Mouse (Mus musculus): ENCODE measurements at regions not wholly inside any gene's neighbourhood (a gene's known extent, or its start where the extent isn't known, plus 50 kb on each side); places are given as distances from the start of the nearest gene placed in this dataset.

- Histone ChIP-seq H3K4me1 (ENCODE audit: insufficient read depth, low read depth, low read length) (no peaks in the 10 kb centered on the region), H3K36me3 (ENCODE audit: insufficient read depth, low read length) (no peaks in the 10 kb centered on the region), H3K27me3 (replicated peaks; ENCODE audit: insufficient read depth, low read length) (no peaks in the 10 kb centered on the region), H3K9ac (replicated peaks; ENCODE audit: low read depth) (no peak overlapping the region), H3K9me3 (ENCODE audit: low read length) (no peaks in the 10 kb centered on the region), H3K4me2 (replicated peaks; ENCODE audit: low read depth, low read length) (no peak overlapping the region), H3K27ac (ENCODE audit: low read length) (no peak overlapping the region), H3K4me3 (ENCODE audit: low read depth, low read length) (no peak overlapping the region)
- no peak for ATAC-seq
- DNase-seq (ENCODE audit: low spot score), result no peak
- 83% methylated on average over 6 of the region's 6 CpGs for WGBS
- TF ChIP-seq CTCF (IDR thresholded peaks at IDR 0.05), result no peak
- TF ChIP-seq EP300 (IDR thresholded peaks at IDR 0.05), result no peak
Observed at GRCm38 (mm10) chr3:144027134-144027980, 177.7 kb downstream of the Lmo4 start.

GRCm38 (mm10) chr3:144025451-144026125 lies 179.4 kb downstream of the Lmo4 start:
- no peak overlapping the region for H3K9ac ChIP-seq (replicated peaks; ENCODE audit: low read depth)
- H3K27me3 ChIP-seq (replicated peaks; ENCODE audit: insufficient read depth, low read length), result no peaks in the 10 kb centered on the region
- DNase-seq (ENCODE audit: low spot score) (no peak), ATAC-seq (no peak)
- H3K4me3 ChIP-seq (ENCODE audit: low read depth, low read length), result no peak overlapping the region
- no peaks in the 10 kb centered on the region for H3K9me3 ChIP-seq (ENCODE audit: low read length)
- 63% methylated on average over 14 of the region's 14 CpGs for WGBS
- H3K4me2 ChIP-seq (replicated peaks; ENCODE audit: low read depth, low read length), result no peak overlapping the region
- TF ChIP-seq EP300 (IDR thresholded peaks at IDR 0.05), result no peak
- H3K27ac ChIP-seq (ENCODE audit: low read length), result no peak overlapping the region
- no peaks in the 10 kb centered on the region for H3K36me3 ChIP-seq (ENCODE audit: insufficient read depth, low read length)
- H3K4me1 ChIP-seq (ENCODE audit: insufficient read depth, low read depth, low read length), result no peaks in the 10 kb centered on the region

- no peaks in the 10 kb centered on the region for H3K4me1 ChIP-seq (ENCODE audit: insufficient read depth, low read depth, low read length)
- no peak for DNase-seq (ENCODE audit: low spot score)
- WGBS, result 69% methylated on average over 5 of the region's 5 CpGs
- ATAC-seq, result no peak
- no peak overlapping the region for H3K27ac ChIP-seq (ENCODE audit: low read length)
- no peaks in the 10 kb centered on the region for H3K9me3 ChIP-seq (ENCODE audit: low read length)
- no peaks in the 10 kb centered on the region for H3K27me3 ChIP-seq (replicated peaks; ENCODE audit: insufficient read depth, low read length)
- H3K4me2 ChIP-seq (replicated peaks; ENCODE audit: low read depth, low read length), result no peak overlapping the region
- no peak overlapping the region for H3K9ac ChIP-seq (replicated peaks; ENCODE audit: low read depth)
- H3K4me3 ChIP-seq (ENCODE audit: low read depth, low read length), result no peak overlapping the region
- no peak for TF ChIP-seq EP300 (IDR thresholded peaks at IDR 0.05)
- TF ChIP-seq CTCF (IDR thresholded peaks at IDR 0.05), result no peak
- no peaks in the 10 kb centered on the region for H3K36me3 ChIP-seq (ENCODE audit: insufficient read depth, low read length)
Observed at GRCm38 (mm10) chr3:144024216-144024615, 180.8 kb downstream of the Lmo4 start.

GRCm38 (mm10) chr3:144023058-144023457 lies 182.0 kb downstream of the Lmo4 start:
- Histone ChIP-seq H3K4me2 (replicated peaks; ENCODE audit: low read depth, low read length) (no peak overlapping the region), H3K9me3 (ENCODE audit: low read length) (no peaks in the 10 kb centered on the region), H3K27me3 (replicated peaks; ENCODE audit: insufficient read depth, low read length) (no peaks in the 10 kb centered on the region), H3K9ac (replicated peaks; ENCODE audit: low read depth) (no peak overlapping the region), H3K36me3 (ENCODE audit: insufficient read depth, low read length) (no peaks in the 10 kb centered on the region), H3K4me3 (ENCODE audit: low read depth, low read length) (no peak overlapping the region), H3K27ac (ENCODE audit: low read length) (no peak overlapping the region), H3K4me1 (ENCODE audit: insufficient read depth, low read depth, low read length) (no peaks in the 10 kb centered on the region)
- DNase-seq (ENCODE audit: low spot score) (no peak), ATAC-seq (no peak)
- TF ChIP-seq EP300 (IDR thresholded peaks at IDR 0.05) (no peak), CTCF (IDR thresholded peaks at IDR 0.05) (no peak)
- 74% methylated on average over 3 of the region's 3 CpGs for WGBS

- DNase-seq (ENCODE audit: low spot score), result no peak
- ATAC-seq, result no peak
- Histone ChIP-seq H3K9ac (replicated peaks; ENCODE audit: low read depth) (no peak overlapping the region), H3K9me3 (ENCODE audit: low read length) (no peaks in the 10 kb centered on the region), H3K4me2 (replicated peaks; ENCODE audit: low read depth, low read length) (no peak overlapping the region), H3K4me1 (ENCODE audit: insufficient read depth, low read depth, low read length) (no peaks in the 10 kb centered on the region), H3K4me3 (ENCODE audit: low read depth, low read length) (no peak overlapping the region), H3K27ac (ENCODE audit: low read length) (no peak overlapping the region), H3K36me3 (ENCODE audit: insufficient read depth, low read length) (no peaks in the 10 kb centered on the region), H3K27me3 (replicated peaks; ENCODE audit: insufficient read depth, low read length) (no peaks in the 10 kb centered on the region)
- WGBS, result 83% methylated on average over 5 of the region's 5 CpGs
- TF ChIP-seq EP300 (IDR thresholded peaks at IDR 0.05), result no peak
- no peak for TF ChIP-seq CTCF (IDR thresholded peaks at IDR 0.05)
Observed at GRCm38 (mm10) chr3:144021969-144022368, 183.1 kb downstream of the Lmo4 start.

GRCm38 (mm10) chr3:144020189-144020940 lies 184.7 kb downstream of the Lmo4 start:
- ATAC-seq (no peak), DNase-seq (ENCODE audit: low spot score) (no peak)
- Histone ChIP-seq H3K9ac (replicated peaks; ENCODE audit: low read depth) (no peak overlapping the region), H3K36me3 (ENCODE audit: insufficient read depth, low read length) (no peaks in the 10 kb centered on the region), H3K9me3 (ENCODE audit: low read length) (no peaks in the 10 kb centered on the region), H3K27ac (ENCODE audit: low read length) (no peak overlapping the region), H3K4me3 (ENCODE audit: low read depth, low read length) (no peak overlapping the region), H3K4me2 (replicated peaks; ENCODE audit: low read depth, low read length) (no peak overlapping the region), H3K4me1 (ENCODE audit: insufficient read depth, low read depth, low read length) (no peaks in the 10 kb centered on the region), H3K27me3 (replicated peaks; ENCODE audit: insufficient read depth, low read length) (no peaks in the 10 kb centered on the region)
- WGBS, result 61% methylated on average over 8 of the region's 8 CpGs
- TF ChIP-seq EP300 (IDR thresholded peaks at IDR 0.05) (no peak), CTCF (IDR thresholded peaks at IDR 0.05) (no peak)

All from lung, postnatal 0 days (tissue).